Mouse (Mus musculus): Measurements from ENCODE around the gene Adarb1.
A peak's percentile ranks its signal among the peaks of the same experiment; 100 is the strongest.

The Adarb1 gene

DNA sequence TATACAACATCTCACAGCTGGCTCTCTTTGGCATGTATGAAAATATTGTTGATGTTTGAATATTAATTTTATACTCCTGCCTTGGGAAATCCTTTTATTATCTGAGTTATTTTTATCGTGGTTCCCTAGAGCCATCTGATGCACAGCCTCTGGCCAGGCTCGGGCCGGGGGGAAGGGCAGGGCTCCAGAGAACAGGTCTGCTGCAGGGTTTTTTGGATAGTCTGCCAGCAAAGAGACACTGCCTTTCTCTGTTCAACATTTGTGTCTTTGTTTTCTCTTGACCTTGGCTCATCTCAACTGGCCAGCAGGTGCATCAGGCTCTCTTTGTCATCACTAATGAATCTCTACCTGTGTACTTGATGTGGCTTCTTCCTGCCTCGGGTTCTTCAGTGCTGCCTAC is 32.3 kb downstream of the Adarb1 start:
- DNase-seq (ENCODE audit: low read depth, low spot score): no peak

DNA sequence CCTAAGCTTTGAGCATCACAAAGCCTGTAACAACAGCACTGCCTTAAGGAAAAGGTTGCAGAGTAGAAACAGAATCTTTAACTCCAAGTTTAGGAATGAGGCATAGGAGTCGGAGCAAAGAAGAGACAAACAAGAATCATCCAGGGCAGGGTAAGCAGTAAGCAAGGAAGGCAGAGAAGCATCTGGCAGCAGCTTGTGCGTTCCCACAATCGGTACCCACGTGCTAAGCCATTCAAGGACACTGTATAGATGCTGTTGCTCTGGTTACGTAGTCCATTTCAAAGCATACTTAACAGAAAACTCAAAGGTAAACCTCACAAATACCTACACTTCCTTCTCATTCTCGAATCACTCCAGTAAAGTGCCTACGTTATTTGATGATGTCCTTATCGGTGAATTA is 35.0 kb downstream of the Adarb1 start:
- no peak for DNase-seq (ENCODE audit: low read depth, low spot score)

DNA sequence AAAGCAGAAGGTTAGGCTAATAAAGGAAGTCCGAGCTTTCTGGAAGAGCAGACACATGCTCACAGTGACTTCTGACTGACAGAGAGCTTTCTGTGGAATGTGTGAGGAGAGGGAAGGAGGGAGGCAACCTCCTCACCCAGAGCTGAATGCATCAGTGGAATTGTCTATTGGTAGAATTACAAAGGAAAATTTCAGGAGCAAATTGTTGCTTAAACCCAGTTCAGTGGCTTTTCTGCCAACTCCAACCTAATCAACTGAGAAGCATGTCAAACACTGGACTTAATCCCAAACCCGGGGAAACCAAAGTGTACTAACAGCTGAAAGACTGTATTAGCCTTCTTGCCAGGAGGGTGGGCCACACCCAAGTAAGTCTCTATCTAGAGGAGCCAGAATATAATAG is 36.9 kb downstream of the Adarb1 start:
- DNase-seq (ENCODE audit: low read depth, low spot score): no peak

DNA sequence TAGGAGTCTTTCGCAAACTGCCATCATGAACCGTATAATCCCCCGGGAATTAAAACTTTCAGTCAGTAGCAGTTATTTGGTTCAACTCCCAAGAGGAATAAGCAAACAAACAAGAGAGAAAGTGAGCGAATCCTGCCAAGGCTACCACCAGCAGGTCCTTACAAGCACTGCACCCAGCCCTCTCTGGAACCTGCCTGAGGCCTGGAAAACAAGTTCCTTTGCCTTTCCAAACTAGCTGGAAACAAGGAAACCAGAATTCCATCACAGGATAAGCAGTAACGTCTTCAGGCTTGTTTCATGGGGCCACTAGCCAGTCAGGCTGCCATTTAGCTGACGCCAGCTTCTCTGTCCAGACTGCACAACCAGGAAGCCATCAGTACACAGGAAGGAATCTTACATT is 37.4 kb downstream of the Adarb1 start:
- peak; percentile 27 for DNase-seq (ENCODE audit: low read depth, low spot score)

DNA sequence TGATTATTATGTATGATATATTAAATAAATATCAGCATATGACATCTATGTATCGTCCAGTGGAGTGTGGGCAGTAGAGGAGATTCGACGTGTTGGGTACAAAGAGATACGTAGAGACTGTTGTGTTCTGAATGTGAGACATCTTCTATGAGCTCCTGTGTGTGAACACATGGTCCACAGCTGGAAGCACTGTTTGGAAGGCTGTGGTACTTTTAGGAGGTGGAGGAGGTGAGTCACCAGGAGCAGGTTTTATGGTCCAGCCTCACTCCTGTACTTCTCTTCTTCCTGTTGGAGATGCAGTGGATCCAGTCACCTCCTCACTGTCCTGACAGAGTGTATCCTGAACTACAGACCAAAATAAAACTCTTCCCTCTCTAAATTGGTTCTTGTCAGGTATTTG is 38.9 kb downstream of the Adarb1 start:
- DNase-seq (ENCODE audit: low read depth, low spot score): no peak

DNA sequence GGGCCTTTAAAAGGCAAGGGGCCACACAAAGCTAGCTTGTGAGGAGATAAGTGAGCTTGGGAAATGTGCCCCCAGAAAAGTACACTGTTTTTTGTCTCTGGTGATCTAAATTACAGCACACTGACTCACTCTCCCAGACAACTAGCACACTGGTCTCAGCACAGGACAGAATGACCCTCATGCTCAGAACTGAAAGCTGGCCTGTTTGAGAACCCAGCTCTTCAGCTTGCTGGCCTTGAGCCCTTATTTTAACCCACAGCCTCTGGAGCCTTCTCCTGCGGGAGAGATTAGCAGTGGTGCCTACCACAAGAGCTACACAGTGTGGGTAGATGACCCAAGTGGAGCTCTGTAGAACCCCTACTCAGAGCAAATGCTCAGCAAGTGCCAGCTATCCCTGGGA is 42.0 kb downstream of the Adarb1 start:
- no peak for DNase-seq (ENCODE audit: low read depth, low spot score)

DNA sequence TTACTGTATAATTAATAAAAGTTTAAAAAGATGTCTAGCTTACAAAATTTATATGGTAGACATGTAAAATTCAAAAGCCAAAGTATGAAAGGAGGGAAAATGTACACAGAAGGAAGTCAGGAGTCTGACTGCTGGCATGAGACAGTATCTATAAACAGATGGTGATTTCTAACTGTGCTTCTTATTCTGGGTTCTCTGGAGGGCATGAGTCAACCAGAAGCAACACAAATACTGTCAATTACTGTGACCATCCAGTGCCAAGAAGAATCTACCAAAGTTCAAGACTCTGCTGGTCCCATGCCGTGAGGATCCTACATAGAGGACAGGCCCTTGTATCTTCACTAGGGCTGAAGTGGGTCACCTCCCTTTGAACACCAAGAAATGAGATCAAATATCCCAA is 43.1 kb downstream of the Adarb1 start:
- DNase-seq (ENCODE audit: low read depth, low spot score): no peak

DNA sequence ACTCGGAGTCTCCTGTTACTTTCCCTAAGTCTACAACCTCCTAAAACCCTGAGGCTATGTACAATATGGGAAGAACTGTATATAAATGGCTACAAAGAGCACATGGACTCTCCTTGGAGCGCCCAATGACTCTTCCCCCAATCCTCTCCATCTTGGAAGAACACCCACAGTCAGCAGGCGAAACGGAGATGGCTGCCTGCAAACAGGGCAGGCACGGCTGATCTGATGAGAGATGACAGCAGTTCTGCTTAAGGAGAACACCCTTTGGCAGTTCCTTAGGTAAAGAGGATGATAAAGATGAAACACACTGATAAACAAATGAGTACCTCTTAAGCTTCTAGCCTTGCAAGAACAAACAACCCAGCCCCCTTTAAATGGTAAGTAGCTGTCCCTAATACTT is 43.7 kb downstream of the Adarb1 start:
- no peak for DNase-seq (ENCODE audit: low read depth, low spot score)

DNA sequence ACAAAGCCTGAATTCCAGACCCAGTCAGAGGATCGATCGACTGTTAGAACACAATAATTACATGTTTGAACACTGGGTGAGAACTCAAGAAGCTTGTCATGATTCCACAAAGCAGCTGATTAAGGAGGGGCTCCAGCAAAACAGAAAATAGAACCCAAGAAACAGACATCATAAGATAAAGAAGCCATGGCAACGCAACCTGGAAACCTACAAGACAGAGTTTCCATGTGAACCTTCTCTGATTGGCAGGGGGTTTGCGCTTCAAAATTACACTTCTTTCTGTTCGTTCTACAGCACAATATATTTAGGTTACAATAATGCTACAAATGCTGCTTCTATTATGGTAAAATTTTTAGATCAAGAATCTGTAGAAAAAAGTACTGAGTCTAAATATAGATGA is 47.9 kb downstream of the Adarb1 start:
- no peak for DNase-seq (ENCODE audit: low read depth, low spot score)

DNA sequence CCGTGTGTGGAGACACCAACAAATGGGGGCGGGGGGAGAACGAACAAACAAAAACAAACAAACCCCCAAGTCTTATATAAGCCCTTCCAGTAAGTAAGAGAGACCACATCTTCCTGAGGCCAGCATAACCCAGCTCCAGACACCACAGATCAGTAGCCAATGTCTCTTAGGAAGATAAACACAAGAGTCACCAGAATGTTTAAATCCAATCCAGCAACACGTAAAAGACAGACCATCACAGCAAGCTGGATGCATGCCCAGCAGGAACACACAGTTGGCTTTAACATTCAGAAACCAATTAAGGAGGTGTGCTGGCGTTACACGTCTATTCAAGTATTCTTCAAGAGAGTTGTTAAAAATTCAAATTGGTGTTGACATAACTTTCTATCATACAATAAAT is 50.1 kb downstream of the Adarb1 start:
- DNase-seq (ENCODE audit: low read depth, low spot score): no peak

DNA sequence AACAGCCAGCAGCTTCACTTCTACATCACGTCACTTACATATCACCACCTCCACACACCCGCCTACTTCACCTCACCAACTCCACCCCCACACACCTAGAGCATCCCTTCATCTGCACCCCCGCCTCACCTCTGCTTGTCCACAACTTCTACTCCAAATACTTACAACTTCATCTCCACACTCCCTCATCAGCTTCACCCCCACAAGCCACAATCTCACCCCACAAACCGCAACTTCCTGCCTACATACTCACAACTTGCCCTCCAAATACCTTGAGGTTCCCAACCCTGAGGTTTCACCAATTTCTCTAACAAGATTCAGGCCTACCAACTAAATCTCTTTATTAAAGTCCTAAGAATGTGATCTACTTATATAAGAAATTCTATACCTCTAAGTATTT is 51.1 kb downstream of the Adarb1 start:
- DNase-seq (ENCODE audit: low read depth, low spot score): no peak

DNA sequence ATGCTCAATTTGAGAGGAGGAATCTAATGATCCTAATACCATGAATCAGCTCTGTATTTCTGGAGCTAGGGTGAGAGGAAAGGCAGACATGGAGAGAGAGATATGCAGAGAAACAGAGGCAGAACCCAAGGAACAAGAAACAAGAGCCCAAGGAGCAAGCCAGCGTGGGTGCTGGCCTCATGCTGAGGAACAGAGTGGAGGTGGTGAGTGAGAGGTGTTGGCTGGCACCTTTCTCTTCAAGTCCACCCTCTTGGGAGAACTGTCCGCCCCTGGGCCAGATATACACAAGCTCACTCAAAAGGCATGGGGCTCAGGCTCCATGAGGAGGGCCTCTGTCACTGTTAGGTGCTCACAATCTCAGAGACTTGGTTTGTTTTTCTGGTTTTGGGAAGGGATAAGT is 52.9 kb downstream of the Adarb1 start:
- DNase-seq (ENCODE audit: low read depth, low spot score): no peak

DNA sequence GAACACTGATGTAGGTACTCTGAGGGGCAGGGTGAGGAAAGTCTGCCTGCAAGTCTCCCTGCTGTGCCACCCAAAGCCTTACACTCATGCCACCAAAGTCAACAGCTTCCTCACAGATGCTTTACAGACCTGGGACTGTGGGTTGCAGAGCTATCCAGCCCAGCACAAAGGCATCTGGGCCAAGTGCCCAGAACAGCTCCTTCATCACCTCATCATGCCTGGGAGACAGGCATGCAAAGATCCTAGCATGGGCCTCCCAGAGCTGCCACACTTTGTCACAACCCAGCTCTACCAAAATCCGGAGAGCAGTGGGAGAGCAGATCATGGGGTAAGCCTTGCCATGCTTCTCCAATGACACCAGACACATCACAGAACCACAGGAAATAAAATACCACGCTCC is 57.6 kb downstream of the Adarb1 start:
- no peak for DNase-seq (ENCODE audit: low read depth, low spot score)

DNA sequence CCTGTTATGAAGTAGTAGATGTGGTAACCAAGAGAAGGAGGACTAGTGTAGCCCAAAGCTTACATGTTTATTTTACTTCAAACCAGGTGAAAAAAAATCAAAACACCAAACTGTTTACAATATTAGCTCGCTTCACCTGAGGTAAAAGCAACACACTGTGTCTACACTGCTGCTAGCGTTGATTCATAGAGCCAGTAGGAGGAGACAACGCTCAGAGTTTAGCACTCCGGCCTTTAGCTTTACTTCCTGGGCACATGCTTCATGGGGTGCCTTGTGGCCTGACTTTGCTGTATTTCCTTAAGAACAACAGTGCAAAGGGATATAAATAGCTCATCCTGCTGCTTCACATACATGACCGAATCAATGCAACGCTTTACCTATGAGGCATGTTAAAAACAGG is 60.1 kb downstream of the Adarb1 start:
- DNase-seq (ENCODE audit: low read depth, low spot score): no peak

DNA sequence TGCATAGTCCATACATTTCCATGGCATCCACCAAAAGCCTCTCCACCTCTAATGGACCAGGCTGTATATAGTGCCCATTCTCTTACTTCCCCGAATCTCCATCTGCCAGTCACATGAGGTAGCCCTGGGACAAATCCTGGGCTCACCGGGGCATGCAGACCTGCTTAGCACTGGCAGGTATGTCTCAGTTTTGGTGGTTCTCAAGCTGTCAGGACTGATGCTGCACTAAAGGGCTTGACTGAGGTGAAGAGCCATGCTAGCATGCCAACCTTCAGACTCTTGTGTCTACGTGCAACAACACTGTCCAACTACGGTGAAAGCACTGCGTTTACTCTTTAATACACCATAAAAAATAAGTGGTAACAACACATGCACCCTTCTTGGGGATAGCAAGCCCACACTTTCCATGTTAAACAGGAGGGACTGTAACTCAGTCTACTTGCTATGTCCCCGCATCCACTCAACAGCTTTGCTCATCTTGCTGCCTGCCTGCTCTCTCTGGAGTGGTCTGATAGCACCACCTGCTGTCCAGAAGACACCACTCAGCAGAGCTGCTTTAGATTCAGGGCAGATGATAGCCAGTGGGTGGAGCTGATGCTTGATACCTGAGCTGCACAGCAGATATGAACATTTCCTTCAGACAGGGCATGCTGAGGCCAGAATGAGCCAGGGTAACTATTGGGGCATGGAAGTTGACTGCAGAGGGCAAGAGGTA is 64.9 kb downstream of the Adarb1 start:
- peak; percentile 74 for DNase-seq (ENCODE audit: low read depth, low spot score)

DNA sequence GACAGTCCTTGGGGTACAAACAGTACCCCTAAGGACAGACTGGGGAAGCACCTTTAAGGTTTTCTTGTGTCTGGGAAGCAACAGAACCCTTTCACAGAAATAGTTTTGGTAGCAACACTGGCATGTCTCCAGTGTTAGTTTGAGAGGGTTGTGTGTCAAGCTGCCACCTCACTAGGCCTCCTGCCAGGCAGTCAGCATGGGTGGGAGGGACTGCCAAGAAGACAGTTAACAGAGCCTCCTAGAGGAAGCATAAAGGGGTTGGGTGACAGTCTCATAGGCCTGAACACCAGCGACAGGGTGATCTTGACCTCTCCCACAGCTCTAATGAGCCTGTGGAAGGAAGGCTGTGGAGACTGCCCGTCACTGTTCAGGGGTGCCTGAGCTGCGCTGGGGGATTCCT is 75.2 kb downstream of the Adarb1 start:
- peak; percentile 66 for DNase-seq (ENCODE audit: low read depth, low spot score)

DNA sequence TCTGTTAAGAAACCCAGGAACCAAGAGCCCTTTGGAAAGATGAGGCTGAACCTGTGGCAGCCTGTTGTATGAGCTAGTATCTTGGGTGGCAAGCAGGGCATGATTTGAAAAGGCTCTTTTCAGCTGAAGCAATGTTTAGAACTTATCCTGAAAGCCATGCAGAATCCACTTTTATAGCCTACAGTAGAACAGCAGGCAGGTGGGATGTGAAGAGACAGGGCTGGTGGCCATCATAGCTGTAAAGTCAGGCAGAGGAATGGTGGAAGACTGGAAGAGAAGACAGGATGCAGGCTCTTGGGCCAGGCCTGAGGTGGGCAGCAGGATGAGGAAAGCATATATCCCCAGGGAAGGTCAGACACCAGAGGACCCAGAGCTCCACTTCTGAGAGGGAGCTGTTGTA is 76.4 kb downstream of the Adarb1 start:
- DNase-seq (ENCODE audit: low read depth, low spot score): no peak

DNA sequence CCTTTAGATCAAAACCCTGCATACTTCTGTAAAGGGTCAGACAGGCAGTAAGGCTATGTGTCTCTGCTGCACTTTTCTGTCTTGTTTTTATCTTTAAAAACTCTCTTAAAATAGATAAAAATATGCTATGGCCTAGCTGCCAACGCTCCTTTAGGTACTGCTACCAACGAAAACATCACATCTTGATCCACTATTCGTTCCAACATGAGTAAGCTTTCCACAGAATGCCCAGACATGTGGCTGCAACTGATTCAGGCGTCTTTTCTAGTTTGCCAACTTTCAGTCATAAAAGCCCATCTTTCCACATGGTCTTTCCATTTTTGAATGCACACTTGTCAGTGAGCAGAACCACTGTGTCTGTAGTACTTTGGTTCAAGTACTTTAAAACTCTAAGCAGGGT is 77.0 kb downstream of the Adarb1 start:
- DNase-seq (ENCODE audit: low read depth, low spot score): no peak

DNA sequence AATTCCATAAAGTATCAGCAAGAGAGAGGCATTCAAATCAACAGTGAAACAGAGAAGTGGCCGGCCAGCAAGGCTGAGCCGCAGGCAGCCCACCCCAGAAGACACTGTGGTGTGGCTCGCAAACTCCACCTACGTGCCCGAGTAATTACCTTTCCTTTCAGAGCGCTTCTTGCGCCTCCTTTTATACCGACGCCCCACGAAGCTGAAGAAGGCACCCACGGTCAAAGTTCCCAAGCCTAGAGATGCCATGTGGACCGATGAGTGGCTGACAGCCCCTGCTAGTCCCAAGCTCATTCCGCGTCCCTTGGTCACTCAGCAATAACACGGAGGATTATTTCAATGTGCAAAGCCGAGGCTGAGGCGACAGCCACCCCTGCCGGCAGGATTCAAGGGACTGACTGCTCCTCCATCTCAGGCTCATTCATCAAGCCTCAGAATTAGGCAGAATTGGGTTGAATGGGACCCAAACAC is 78.2 kb downstream of the Adarb1 start:
- no peak for DNase-seq (ENCODE audit: low read depth, low spot score)

DNA sequence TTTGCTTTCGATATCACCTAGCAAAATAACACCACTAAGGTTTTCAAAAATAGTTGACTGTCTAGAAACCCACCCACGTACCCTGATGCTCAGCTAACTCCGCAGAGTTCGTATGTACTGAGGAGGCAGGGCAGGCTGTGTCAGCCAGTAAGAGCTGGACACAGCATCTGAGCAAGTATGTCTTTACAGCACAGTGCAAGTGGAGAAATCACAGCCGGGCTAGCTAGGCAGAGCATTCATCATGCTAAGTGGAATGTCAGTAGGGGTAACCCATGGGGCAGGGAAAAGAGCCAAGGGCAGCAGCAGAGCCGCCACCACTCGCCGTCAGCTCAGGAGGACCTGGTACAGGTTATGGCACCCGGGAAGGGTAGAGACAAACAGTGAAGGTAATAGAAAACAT is 84.6 kb downstream of the Adarb1 start:
- DNase-seq (ENCODE audit: low read depth, low spot score): no peak

DNA sequence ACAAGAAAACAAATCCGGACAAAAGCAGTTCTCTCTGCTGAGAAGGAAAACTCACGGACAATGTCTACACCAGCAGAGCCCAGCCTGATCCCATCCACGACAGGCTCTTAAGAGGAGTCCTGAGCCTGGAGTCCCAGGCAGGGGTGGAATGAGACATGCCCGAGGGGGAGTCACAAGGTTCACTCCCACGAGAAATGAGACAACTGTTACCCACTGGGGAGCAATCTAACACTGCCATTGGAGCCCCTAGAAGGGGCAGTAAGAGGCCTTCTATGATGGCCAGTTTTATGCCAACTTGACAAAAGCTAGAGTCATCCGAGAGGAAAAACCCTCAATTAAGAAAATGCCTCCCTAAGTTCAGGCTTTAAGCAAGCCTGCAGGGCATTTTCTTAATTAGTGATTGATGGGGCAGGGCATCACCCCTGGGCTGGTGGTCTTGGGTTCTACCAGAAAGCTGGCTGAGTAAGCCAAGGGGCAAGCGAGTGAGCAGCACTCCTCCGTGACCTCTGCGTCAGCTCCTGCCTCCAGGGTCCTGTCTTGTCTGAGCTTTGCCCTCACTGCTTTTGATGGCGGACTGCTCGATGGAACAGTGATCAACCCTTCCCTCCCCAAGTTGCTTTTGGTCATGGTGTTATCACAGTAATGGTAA is 88.5 kb downstream of the Adarb1 start:
- DNase-seq (ENCODE audit: low read depth, low spot score): no peak

DNA sequence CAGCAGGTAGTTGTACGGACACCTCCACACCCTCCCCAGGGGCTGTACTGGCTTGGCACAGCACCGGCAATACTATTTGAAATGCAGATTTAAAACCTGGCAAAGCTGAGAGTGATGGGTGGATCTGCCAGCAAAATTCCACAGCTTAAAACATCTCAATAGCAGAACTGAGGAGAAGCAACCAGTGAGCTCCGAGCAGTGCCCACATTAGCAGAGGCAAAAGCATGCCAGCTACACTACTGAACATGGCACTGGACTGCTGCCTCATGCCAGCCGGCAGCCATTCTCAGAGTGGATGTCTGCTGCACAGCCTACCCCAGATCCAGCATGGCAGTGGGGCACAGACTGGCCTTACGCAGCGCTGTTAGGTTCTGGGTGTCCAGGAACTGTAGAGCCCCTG is 93.4 kb downstream of the Adarb1 start:
- DNase-seq (ENCODE audit: low read depth, low spot score): no peak

DNA sequence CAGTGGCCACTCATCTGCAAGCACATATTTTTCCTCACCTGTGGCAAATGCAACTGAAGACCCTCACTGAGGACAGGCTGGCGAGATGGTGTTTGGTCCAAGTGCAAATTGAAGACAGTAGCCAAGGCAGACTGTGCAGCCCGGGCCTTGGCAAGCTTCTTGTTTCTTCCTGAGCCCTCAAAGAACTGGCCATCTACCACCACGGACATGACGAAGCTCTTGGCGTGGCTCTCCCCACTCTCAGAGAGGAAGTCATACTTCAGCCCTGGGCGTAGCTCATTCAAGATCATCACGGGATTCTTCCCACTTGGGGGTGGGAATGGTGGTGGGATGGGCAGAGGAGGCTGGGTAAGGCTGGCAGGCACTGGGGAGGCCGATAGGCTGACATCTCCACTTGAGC is 96.5 kb downstream of the Adarb1 start:
- no peak for DNase-seq (ENCODE audit: low read depth, low spot score)

DNA sequence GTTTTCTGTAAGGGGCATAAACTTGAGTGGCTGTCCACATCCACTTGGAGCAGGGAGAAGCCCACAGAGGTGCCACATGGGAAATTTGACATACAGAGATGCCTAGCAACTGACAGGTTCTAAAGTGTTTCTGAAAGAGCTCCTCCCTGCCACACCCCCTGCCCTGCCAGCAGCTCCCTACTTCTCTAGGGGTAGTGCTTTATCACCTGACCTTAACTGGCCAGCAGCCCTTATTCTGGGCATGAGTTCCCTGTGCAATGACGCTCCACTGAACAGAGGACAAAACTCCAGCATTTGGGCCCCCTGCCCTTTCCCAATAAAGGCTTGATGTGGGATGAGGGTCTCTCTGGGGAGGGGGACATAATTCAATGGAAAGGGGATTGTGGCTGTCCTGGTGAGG is 97.1 kb downstream of the Adarb1 start:
- DNase-seq (ENCODE audit: low read depth, low spot score): no peak
